Mouse (Mus musculus) intestine, embryonic 16.5 days (tissue): Measurements from ENCODE around the gene Sept5. TPM values are rescaled to one million over a fixed set of nuclear protein-coding genes. Genes with fewer than 3 reads are reported as not detected.

Experiments
- ATAC-seq: fragments of 200-750 bp; cut with Nextera tagmentation; 2 replicates; pipeline ENCODE4 v1.8.0; 2017; ENCODE audit warnings: moderate TSS enrichment, moderate library complexity
- H3K27ac ChIP-seq: fragments of 300-500 bp; sonication (generic); 2 replicates; pipeline ENCODE4 v1.5.1; 2014; ENCODE audit warnings: mild to moderate bottlenecking, low read length
- H3K27me3 ChIP-seq: fragments of 300-500 bp; sonication (generic); replicated peaks from 2 replicates; pipeline ENCODE4 v1.6.1; 2014; ENCODE audit warnings: low read length, control low read depth, mixed read lengths; ENCODE audit not compliant: control insufficient read depth, insufficient read depth
- H3K36me3 ChIP-seq: fragments of 300-500 bp; sonication (generic); 2 replicates; pipeline ENCODE4 v1.6.1; 2014; ENCODE audit warnings: low read length, control low read depth; ENCODE audit not compliant: control insufficient read depth, insufficient read depth
- H3K4me1 ChIP-seq: fragments of 300-500 bp; sonication (generic); 2 replicates; pipeline ENCODE4 v1.6.1; 2014; ENCODE audit warnings: low read length, control low read depth, mixed read lengths; ENCODE audit not compliant: control insufficient read depth, insufficient read depth
- H3K4me2 ChIP-seq: fragments of 300-500 bp; sonication (generic); 2 replicates; pipeline ENCODE4 v1.6.1; 2014; ENCODE audit warnings: low read depth, low read length, control low read depth
- H3K4me3 ChIP-seq: fragments of 300-500 bp; sonication (generic); 2 replicates; pipeline ENCODE4 v1.5.1; 2014; ENCODE audit warnings: mild to moderate bottlenecking, low read length
- H3K9ac ChIP-seq: fragments of 300-500 bp; sonication (generic); 2 replicates; pipeline ENCODE4 v1.6.1; 2014; ENCODE audit warnings: low read depth, low read length
- H3K9me3 ChIP-seq: fragments of 300-500 bp; sonication (generic); 2 replicates; pipeline ENCODE4 v1.6.1; 2016; ENCODE audit warnings: low read length, control low read depth; ENCODE audit not compliant: control insufficient read depth
- WGBS: fragments of 180-500 bp; shearing (Covaris S2); extraction: QIAGEN DNeasy Blood & Tissue Kit; methylation state at CpG from one replicate; pipeline ENCODE4 v1.1.7; 2014; 5-methylcytosine and 5-hydroxymethylcytosine counted together
- polyA plus RNA-seq: library from polyadenylated mRNA; unstranded; fragments of >200 nt; fragmentation: Nextera tagmentation; extraction: Ambion mirVana; gene quantifications from 2 replicates; pipeline ENCODE4 v1.2.1, GENCODE M21; 2015

Gene Sept5
- polyA plus RNA-seq, 1 experiment from 2014 or later: 52.5 TPM

DNA sequence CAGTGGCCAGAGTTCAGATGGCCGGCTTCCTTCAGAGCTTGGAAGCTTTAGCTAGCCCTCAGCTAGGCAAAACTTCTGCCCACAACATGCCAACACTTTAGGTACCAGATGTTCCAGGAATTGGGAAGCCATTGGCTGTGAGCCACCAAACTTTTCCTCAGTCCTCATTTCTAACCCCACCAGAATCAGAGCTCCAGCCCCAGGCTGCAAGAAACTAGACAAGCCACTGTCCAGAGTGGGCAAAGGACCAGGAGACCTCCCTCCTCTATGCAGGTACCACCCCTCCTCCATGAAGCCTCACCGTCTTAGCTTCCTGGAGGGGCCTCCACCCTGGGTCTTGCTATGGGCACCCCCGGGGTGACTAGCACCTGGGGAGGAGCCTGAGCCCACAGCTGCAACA is 2.6 kb downstream of the Sept5 start:
- 56% methylated on average over 3 of the region's 3 CpGs for WGBS
- peak overlapping the region; percentile 81 for H3K4me3 ChIP-seq
- H3K27me3 ChIP-seq: peaks cover 33% of the 10 kb centered on the region
- no peaks in the 10 kb centered on the region for H3K9me3 ChIP-seq
- H3K27ac ChIP-seq: no peak overlapping the region
- H3K4me1 ChIP-seq: peaks cover 36% of the 10 kb centered on the region
- no peak for ATAC-seq
- 0 out of 2 replicates have a peak overlapping the region, but pooled peaks have one; percentile 90 for H3K9ac ChIP-seq
- peaks cover 6% of the 10 kb centered on the region; the same call in 1 of the 2 replicates for H3K36me3 ChIP-seq
- H3K4me2 ChIP-seq: peak overlapping the region; percentile 93

DNA sequence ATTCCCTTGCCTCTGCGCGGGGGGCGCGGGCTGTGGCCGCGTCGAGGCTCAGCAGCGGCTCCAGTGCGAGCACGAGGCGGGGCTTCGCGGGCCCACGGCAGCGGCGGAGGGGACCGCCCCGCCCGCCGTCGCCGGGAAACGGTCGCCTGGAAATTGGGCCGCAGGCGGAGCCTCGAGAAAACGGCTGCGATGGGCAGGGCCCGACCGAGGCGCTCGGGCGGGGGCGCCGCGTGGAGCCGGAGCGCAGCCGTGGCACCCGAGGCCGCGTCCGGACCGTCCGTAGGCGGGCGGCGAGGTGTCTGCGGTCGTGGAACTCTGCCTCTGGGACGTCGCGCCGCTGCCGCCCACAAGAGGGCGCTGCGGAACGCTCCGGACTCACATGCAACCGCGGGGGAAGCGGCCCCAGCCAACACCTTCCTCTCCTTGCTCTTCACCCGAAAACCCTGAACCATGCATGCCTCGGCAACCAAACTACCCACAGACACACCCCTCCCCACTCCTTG is 3.3 kb downstream of the Sept5 start, which contains the start of gene Gm49601:
Gene Gm49601 (minus strand): TSS at position 52 of the 503 bp plus-strand sequence.
- peak; percentile 32 for ATAC-seq
- under 1% methylated on average over 65 of the region's 65 CpGs for WGBS
- Histone ChIP-seq H3K36me3 (peaks cover 6% of the 10 kb centered on the region; the same call in 1 of the 2 replicates), H3K27me3 (peaks cover 40% of the 10 kb centered on the region), H3K9ac (peak within 1 kb of the TSS; percentile 90), H3K4me2 (peak within 1 kb of the TSS; percentile 93), H3K9me3 (no peaks in the 10 kb centered on the region), H3K27ac (no peak within 1 kb of the TSS), H3K4me3 (peak within 1 kb of the TSS; percentile 81), H3K4me1 (peaks cover 38% of the 10 kb centered on the region)

DNA sequence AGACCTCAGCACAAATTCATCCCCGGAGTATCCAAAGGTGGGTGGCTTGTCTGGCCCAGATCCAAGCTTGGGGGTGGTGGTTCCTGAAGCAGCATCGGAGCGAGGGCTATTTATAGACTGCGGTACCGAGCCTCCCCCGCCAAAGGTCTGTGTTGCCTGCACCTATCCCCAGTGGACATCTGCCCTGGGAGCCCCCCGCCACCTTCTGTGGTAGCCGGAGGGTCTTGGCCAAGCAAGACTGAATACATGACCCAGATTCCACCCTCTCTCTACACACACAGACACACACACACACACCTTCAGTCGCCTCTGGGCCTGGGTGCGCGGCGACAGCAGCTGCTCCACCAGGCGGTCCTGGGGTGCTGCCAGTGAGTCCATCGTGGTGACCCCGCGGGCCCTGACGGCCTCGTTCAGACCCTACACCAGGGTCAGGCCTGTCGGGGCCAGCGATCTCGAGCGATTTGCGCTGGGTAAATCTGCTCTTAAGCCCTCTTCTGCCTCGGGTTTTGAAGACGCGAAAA is 3.9 kb downstream of the Sept5 start:
- WGBS: 23% methylated on average over 26 of the region's 26 CpGs

DNA sequence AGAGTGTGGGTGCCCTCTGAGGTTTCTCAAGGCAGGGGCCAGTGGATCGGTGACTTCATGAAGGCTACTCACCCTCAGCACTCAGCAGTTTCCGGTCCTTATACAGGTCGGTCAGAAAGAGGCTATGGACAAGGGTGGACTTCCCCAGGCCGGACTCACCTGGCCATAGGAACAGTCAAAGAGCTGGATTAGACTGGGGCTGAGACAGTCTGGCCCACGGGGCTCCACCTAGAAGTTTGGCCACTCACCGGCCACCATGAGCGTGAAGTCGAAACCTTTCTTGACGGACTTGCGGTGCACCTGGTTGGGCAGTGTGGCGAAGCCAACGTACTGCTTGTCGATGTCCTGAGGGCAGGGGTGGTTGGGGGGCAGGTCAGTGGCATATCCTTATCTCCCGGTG is 4.7 kb downstream of the Sept5 start:
- Histone ChIP-seq H3K9ac (no peak overlapping the region), H3K4me3 (no peak overlapping the region), H3K9me3 (no peaks in the 10 kb centered on the region), H3K36me3 (peaks cover 6% of the 10 kb centered on the region; the same call in 1 of the 2 replicates), H3K4me1 (peaks cover 46% of the 10 kb centered on the region), H3K27me3 (peaks cover 53% of the 10 kb centered on the region), H3K27ac (no peak overlapping the region), H3K4me2 (no peak overlapping the region)
- WGBS: 66% methylated on average over 14 of the region's 14 CpGs
- no peak for ATAC-seq

More for the DNA sequence above, 3.9 kb downstream of the Sept5 start:
- Histone ChIP-seq H3K4me1 (peaks cover 44% of the 10 kb centered on the region), H3K27me3 (peaks cover 46% of the 10 kb centered on the region), H3K9ac (peak overlapping the region; percentile 63), H3K9me3 (no peaks in the 10 kb centered on the region), H3K36me3 (peaks cover 6% of the 10 kb centered on the region; the same call in 1 of the 2 replicates), H3K4me2 (peak overlapping the region; percentile 93), H3K27ac (no peak overlapping the region), H3K4me3 (peak overlapping the region; percentile 60)
- no peak for ATAC-seq

DNA sequence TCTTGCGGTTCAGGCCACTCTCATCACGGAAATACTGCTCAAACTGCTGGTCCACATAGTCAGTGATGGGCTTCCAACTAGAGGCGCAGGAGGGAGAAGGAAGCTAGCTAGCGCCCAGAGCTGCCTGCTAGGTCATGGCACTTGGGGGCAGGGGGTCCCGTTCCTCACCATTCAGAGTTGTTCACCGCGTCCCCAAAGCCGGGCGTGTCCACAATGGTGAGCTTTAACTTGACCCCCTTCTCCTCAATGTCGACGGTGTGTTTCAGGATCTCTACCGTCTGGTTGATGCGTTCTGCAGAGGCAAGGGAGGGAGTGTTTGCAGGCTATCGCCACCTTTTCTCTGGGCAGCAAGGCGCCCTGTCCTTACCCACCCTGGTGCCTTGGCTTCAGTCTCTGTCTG is 5.1 kb downstream of the Sept5 start:
- Histone ChIP-seq H3K4me3 (no peak overlapping the region), H3K9ac (no peak overlapping the region), H3K27ac (no peak overlapping the region), H3K4me2 (no peak overlapping the region), H3K36me3 (peaks cover 6% of the 10 kb centered on the region; the same call in 1 of the 2 replicates), H3K9me3 (no peaks in the 10 kb centered on the region), H3K4me1 (peaks cover 46% of the 10 kb centered on the region), H3K27me3 (peaks cover 58% of the 10 kb centered on the region)
- 61% methylated on average over 15 of the region's 15 CpGs for WGBS
- ATAC-seq: no peak

DNA sequence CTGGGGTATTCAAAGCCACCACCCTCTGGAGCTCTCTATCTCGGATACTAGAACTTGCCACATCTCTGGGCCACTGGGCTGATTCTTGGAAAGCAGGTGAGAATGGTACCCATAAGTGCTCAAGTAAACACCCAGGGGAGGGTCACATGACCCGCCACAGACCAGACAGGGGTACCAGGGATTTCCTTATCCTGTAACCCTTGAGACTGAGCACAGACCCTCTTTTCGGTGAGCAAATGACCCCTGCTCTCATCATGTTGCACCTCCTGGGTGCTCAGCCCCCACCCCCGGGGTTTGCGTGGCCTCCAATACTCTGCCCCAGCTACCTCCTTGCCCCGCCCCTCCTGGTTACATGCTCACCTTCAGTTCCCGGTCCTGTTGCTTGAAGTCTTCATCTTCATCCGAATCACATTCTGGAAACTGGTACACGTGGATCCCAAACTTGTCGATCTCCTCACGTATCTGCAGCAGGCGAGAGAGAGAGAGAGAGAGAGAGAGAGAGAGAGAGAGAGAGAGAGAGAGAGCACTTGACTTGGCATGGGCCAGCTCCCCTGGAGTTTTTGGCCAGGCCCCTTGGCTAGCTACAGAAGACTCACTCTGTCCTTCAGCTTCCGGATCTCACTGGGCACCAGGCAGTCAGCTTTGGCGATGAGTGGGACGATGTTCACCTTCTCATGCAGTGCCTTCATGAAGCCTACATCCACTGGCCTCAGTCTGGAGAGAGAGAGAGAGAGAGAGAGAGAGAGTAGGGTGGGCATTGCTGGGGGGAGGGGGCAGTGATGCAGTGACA is 5.8 kb downstream of the Sept5 start:
- 66% methylated on average over 15 of the region's 15 CpGs for WGBS
- H3K9me3 ChIP-seq: no peaks in the 10 kb centered on the region
- H3K27me3 ChIP-seq: peaks cover 65% of the 10 kb centered on the region
- no peak overlapping the region for H3K9ac ChIP-seq
- no peak overlapping the region for H3K4me2 ChIP-seq
- no peak overlapping the region for H3K4me3 ChIP-seq
- H3K4me1 ChIP-seq: peaks cover 44% of the 10 kb centered on the region
- ATAC-seq: no peak
- H3K27ac ChIP-seq: no peak overlapping the region
- peaks cover 6% of the 10 kb centered on the region; the same call in 1 of the 2 replicates for H3K36me3 ChIP-seq

DNA sequence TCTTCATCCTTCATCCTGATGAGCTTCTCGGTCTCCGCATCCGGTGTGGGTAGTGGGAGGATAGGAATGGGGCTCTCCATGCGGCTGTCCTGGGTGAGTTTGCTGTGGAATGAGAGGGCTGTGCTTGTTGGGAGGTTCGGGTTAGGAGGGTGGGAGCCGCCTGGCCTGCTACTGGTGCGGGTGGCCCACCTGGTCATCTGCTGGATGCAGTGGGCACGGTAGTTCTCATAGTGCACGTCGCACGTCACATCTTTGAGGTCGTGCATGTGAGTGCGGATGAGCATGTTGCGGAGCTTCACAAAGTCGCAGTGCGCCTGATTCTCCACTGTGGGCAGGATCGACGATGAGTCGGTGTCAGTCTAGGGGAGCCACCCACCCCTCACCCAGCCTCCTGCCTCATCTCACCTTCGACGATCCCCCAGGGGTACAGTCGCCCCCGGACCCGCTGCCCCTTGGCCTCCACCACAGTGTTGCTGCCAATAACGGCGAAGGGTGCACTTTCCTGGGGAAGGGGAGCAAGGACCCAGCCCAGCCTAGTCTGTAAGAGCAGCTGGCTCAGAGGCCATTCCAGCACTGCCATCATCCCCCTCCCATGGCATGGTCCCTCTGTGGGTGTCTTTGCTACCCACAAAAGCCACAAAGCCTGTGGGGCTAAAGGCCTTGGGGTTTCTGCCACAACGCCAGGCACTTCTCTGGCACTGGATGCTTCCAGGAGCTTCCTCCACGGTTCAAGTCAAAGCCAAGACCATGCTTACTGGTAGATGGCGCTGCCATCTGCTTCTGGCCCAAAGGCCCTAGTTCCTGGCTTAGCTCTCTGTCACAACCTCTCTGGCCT is 6.6 kb downstream of the Sept5 start:
- no peak for ATAC-seq
- Histone ChIP-seq H3K4me3 (no peak overlapping the region), H3K4me2 (no peak overlapping the region), H3K36me3 (peaks cover 6% of the 10 kb centered on the region; the same call in 1 of the 2 replicates), H3K9ac (no peak overlapping the region), H3K4me1 (peaks cover 35% of the 10 kb centered on the region), H3K27ac (no peak overlapping the region), H3K9me3 (no peaks in the 10 kb centered on the region), H3K27me3 (peaks cover 72% of the 10 kb centered on the region)
- 62% methylated on average over 29 of the region's 29 CpGs for WGBS

DNA sequence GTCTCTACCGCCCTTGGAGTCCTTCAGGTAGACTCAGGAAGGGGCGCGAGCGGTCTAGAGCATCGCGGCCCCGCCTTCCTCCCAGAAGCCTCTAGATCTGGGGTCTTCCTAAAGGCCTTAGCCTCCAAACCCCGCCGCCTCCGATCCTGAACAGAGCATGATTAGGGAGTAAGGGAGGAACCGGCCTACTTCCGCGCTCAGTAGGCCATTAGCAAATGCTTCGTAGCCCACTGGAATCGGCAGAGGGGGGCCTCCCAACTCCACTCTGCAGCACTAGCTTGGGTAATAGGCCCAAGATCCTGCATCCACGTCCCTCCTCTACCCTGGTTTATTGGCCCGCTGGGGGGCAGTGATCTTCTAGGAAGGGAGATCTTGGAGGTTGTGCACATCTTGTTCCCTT is 7.7 kb downstream of the Sept5 start, which contains the start of gene Gp1bb:
Gene Gp1bb (minus strand): TSS at position 385 of the 400 bp plus-strand sequence.
- Histone ChIP-seq H3K4me2 (peak within 1 kb of the TSS; percentile 93), H3K27me3 (peaks cover 71% of the 10 kb centered on the region), H3K4me3 (peak within 1 kb of the TSS; percentile 56), H3K9me3 (no peaks in the 10 kb centered on the region), H3K36me3 (peaks cover 6% of the 10 kb centered on the region; the same call in 1 of the 2 replicates), H3K27ac (no peak within 1 kb of the TSS), H3K9ac (peak within 1 kb of the TSS; percentile 10; the same call in 1 of the 2 replicates), H3K4me1 (peaks cover 30% of the 10 kb centered on the region)
- 43% methylated on average over 17 of the region's 17 CpGs for WGBS
- no peak for ATAC-seq
